Mouse (Mus musculus) megakaryocyte, embryonic 14.5 days (primary cell): ENCODE data around the gene Tbccd1.

Experiments used
- FLI1 ChIP-seq: IDR thresholded peaks from 2 replicates; pipeline ENCODE4 v1.6.1; 2012; ENCODE audit warnings: low read length, inconsistent platforms, mixed read lengths
- GATA1 ChIP-seq: IDR thresholded peaks from 3 replicates; pipeline ENCODE4 v1.6.1; 2012; ENCODE audit warnings: mixed read lengths, low read length, inconsistent platforms, borderline replicate concordance

DNA sequence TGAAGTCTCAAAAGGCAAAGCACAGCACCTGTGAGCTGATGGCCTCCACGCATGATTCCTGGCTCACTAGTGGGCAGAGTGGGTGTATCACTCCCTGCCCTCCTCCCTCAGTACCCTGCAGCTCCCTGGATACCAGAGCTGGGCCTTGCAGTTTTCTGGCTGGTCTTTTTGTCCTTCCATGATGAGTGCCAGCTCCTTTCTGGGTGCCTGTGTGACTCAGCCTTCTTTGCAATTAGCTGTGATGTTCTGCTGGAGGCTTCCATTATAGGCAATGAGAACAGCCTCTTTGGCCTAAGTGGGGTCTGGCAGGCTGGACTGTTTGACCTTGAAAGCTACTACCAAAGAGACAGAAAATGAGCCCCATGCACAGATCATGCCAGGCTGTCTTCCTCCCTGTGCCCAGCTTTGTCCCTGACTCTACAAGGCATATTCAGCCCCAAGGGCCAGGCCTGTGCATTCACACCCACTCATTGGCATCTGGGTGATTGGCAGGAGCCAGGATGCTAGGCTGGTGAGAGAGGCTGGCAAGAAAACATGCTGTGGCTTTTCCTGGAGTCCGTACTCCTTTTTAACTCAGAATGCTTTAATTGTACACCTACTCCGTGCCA is 78.1 kb downstream of the Tbccd1 start:
- TF ChIP-seq GATA1 (no peak), FLI1 (no peak)
